Mouse (Mus musculus): ENCODE results near the gene Lmln. TPM values are rescaled to one million over a fixed set of nuclear protein-coding genes. Genes with fewer than 3 reads are reported as not detected.
"Not testable (repeated sequence)": the region's sequence is repeated elsewhere in the genome, so short reads cannot be mapped to it uniquely, and the experiment has no call there.

The Lmln gene
- total and polyA plus RNA-seq, 3 experiments, result 2.0 to 3.8 TPM; not detected in 1

DNA sequence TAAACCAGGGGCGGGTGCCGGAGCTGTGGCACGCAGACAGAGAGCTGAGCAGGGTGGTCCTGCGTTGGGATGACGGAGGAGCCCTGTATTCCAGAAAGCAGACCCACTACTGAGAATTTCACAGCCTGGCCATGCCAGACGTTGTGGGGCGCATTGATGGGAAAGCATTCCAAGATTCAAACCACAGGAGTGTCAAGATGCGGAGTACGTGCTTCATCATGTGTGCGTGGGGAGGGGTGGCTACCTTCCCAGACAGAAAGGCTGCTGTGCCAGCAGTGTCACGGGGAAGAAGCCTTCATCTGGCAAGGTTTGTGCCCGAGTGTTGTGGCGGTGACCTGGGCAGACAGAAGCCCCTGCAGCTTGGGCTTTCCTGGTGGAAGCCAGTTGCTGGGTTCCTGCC, 70.9 kb downstream of the Lmln start:
- Histone ChIP-seq H3K36me3 (ENCODE audit: control insufficient read depth in 1 of 2, insufficient read depth in 2 of 2, low read length in 2 of 2) (no peaks in the 10 kb centered on the region), H3K27ac (ENCODE audit: control insufficient read depth, low read depth, low read length) (no peak overlapping the region), H3K27me3 (ENCODE audit: control insufficient read depth in 1 of 2, insufficient read depth in 2 of 2, low read length in 2 of 2) (peaks cover 0 to 3% of the 10 kb centered on the region in 2 experiments; a peak in 2 of 4 replicates), H3K4me3 (ENCODE audit: control insufficient read depth in 1 of 2, insufficient read depth in 1 of 2, low read depth in 2 of 2, low read length in 2 of 2) (no peak overlapping the region), H3K9me3 (replicated peaks; ENCODE audit: insufficient read depth, low read length) (no peaks in the 10 kb centered on the region), H3K79me2 (ENCODE audit: control insufficient read depth, insufficient read depth, low read length, poor library complexity) (no peaks in the 10 kb centered on the region), H3K4me1 (ENCODE audit: control insufficient read depth in 1 of 2, insufficient read depth in 2 of 2, low read length in 2 of 2) (peaks cover 3 to 4% of the 10 kb centered on the region in 2 experiments; a peak in 1 of 4 replicates), H3K9ac (ENCODE audit: control insufficient read depth, low read depth, low read length, poor library complexity, severe bottlenecking) (no peak overlapping the region)
- no peak for DNase-seq (ENCODE audit: low read depth, low spot score)
- TF ChIP-seq ZMIZ1 (IDR thresholded peaks at IDR 0.05; ENCODE audit: low read depth, low read length) (no peak), JUND (IDR thresholded peaks at IDR 0.05; ENCODE audit: low read depth, low read length) (no peak), HCFC1 (IDR thresholded peaks at IDR 0.05; ENCODE audit: low read depth, low read length) (no peak), RCOR1 (IDR thresholded peaks at IDR 0.05; ENCODE audit: low read depth, low read length) (no peak), RAD21 (IDR thresholded peaks at IDR 0.05; ENCODE audit: low read depth, low read length) (no peak), GATA1 (IDR thresholded peaks at IDR 0.05; ENCODE audit: low read depth, low read length) (no peak), GABPA (IDR thresholded peaks at IDR 0.05; ENCODE audit: low read depth, low read length) (no peak), MXI1 (IDR thresholded peaks at IDR 0.05; ENCODE audit: low read depth, low read length) (no peak), ZKSCAN1 (IDR thresholded peaks at IDR 0.05; ENCODE audit: low read depth, low read length) (no peak), USF1 (IDR thresholded peaks at IDR 0.05; ENCODE audit: low read depth, low read length) (no peak), ZC3H11A (IDR thresholded peaks at IDR 0.05; ENCODE audit: low read depth, low read length) (no peak), ZNF384 (IDR thresholded peaks at IDR 0.05; ENCODE audit: low read depth, low read length) (no peak), SMC3 (IDR thresholded peaks at IDR 0.05; ENCODE audit: low read depth, low read length) (no peak), MEF2A (IDR thresholded peaks at IDR 0.05; ENCODE audit: extremely low read depth, insufficient replicate concordance, low read depth, low read length, poor library complexity, severe bottlenecking) (no peak)

DNA sequence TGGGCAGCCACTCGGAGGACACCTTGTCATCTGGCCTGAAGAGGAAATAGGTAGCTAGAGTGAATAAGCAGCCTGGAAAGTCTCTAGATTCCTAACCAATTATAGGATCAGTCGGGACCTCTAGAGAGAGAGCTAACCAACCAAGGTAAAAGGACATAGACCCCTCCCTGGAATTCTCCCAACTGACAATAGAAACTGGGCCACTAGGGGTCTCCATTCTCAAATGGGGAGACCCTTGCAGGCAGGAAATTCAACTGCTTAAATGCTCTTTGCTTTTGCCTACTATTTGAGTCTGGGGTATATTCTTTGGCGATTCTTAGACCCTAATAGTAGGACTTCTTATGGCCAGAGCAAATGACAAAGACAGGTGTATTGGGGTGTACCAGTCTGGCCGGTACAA, 72.8 kb downstream of the Lmln start:
- Histone ChIP-seq H3K9ac (ENCODE audit: control insufficient read depth, low read depth, low read length, poor library complexity, severe bottlenecking) (no peak overlapping the region), H3K27ac (ENCODE audit: control insufficient read depth, low read depth, low read length) (no peak overlapping the region), H3K9me3 (replicated peaks; ENCODE audit: insufficient read depth, low read length) (no peaks in the 10 kb centered on the region), H3K4me3 (ENCODE audit: control insufficient read depth in 1 of 2, insufficient read depth in 1 of 2, low read depth in 2 of 2, low read length in 2 of 2) (no peak overlapping the region), H3K4me1 (ENCODE audit: control insufficient read depth in 1 of 2, insufficient read depth in 2 of 2, low read length in 2 of 2) (peaks cover 3 to 4% of the 10 kb centered on the region in 2 experiments; a peak in 1 of 4 replicates), H3K79me2 (ENCODE audit: control insufficient read depth, insufficient read depth, low read length, poor library complexity) (no peaks in the 10 kb centered on the region), H3K36me3 (ENCODE audit: control insufficient read depth in 1 of 2, insufficient read depth in 2 of 2, low read length in 2 of 2) (no peaks in the 10 kb centered on the region), H3K27me3 (ENCODE audit: control insufficient read depth in 1 of 2, insufficient read depth in 2 of 2, low read length in 2 of 2) (peaks cover 0 to 6% of the 10 kb centered on the region in 2 experiments; a peak in 3 of 4 replicates)
- TF ChIP-seq CTCF (IDR thresholded peaks at IDR 0.05 in 2 of 3, conservative IDR thresholded peaks at IDR 0.05 in 1 of 3; ENCODE audit: control insufficient read depth in 1 of 3, insufficient read depth in 1 of 3, low read depth in 2 of 3, low read length in 3 of 3, poor library complexity in 1 of 3, severe bottlenecking in 1 of 3), result peak in 1 of 3 experiments; percentile 13; a peak in 1 of 6 replicates
- TF ChIP-seq MXI1 (IDR thresholded peaks at IDR 0.05; ENCODE audit: low read depth, low read length), result no peak
- DNase-seq (ENCODE audit: low read depth, low spot score), result no peak

DNA sequence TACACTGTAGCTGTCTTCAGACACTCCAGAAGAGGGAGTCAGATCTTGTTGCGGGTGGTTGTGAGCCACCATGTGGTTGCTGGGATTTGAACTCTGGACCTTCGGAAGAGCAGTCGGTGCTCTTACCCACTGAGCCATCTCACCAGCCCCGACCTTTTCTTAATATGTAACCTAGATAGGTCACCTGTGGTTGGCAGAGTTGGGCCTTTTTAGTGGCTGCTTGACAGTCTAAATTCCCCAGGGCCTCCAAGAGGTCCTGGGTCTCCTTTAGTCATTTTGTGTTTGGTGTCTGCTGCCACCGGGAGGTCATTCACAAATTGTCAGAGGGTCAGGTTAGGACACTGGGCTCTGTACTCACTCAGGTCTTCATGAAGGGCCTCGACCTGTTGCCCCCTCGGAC, 76.7 kb downstream of the Lmln start:
- H3K9me3 ChIP-seq (replicated peaks; ENCODE audit: insufficient read depth, low read length); H3K79me2 ChIP-seq (ENCODE audit: control insufficient read depth, insufficient read depth, low read length, poor library complexity); DNase-seq (ENCODE audit: low read depth, low spot score); H3K4me3 ChIP-seq (ENCODE audit: control insufficient read depth in 1 of 2, insufficient read depth in 1 of 2, low read depth in 2 of 2, low read length in 2 of 2); H3K27me3 ChIP-seq (ENCODE audit: control insufficient read depth in 1 of 2, insufficient read depth in 2 of 2, low read length in 2 of 2); H3K9ac ChIP-seq (ENCODE audit: control insufficient read depth, low read depth, low read length, poor library complexity, severe bottlenecking); H3K4me1 ChIP-seq (ENCODE audit: control insufficient read depth in 1 of 2, insufficient read depth in 2 of 2, low read length in 2 of 2); H3K36me3 ChIP-seq (ENCODE audit: control insufficient read depth in 1 of 2, insufficient read depth in 2 of 2, low read length in 2 of 2); H3K27ac ChIP-seq (ENCODE audit: control insufficient read depth, low read depth, low read length): not testable (repeated sequence)
